In genomic region chr12:110845131-110845880, GRCm38 (mm10) we compare ENCODE assay signal across 7 mouse cellular contexts. TPM values are rescaled to one million over a fixed set of nuclear protein-coding genes. Genes with fewer than 3 reads are reported as not detected.
DNase-seq lines count a peak whose midpoint lies in the region; ATAC-seq and TF ChIP-seq lines count a peak whose summit lies in the region.

No protein-coding gene starts in this region.

- H3K9me3 ChIP-seq in embryonic facial prominence, embryonic 14.5 days (ENCODE audit: control insufficient read depth, low read length): no peaks in the 10 kb centered on the region
- H3K9me3 ChIP-seq in limb, embryonic 14.5 days (ENCODE audit: control insufficient read depth, low read length): no peaks in the 10 kb centered on the region
- no peaks in the 10 kb centered on the region for H3K9me3 ChIP-seq in midbrain, postnatal 0 days (ENCODE audit: low read length)

- peak; percentile 95 for DNase-seq in adrenal gland, postnatal 36 days
- DNase-seq in embryonic facial prominence, embryonic 14.5 days (ENCODE audit: low spot score): peak; percentile 95
- DNase-seq in heart, adult 2 months: peak; percentile 93 to 95
- peak; percentile 97 for DNase-seq in kidney, adult 9 months
- peak; percentile 94 for DNase-seq in limb, embryonic 14.5 days (ENCODE audit: low spot score)
- DNase-seq in midbrain, postnatal 0 days (ENCODE audit: low spot score): peak; percentile 87
- peak; percentile 75 to 77 for DNase-seq in spleen, postnatal 14 days (ENCODE audit: low spot score in 2 of 2)

- under 1% methylated on average over 36 of the region's 36 CpGs for WGBS in embryonic facial prominence, embryonic 14.5 days
- under 1% methylated on average over 36 of the region's 36 CpGs for whole genome bisulfite sequencing in heart, adult 2 months
- 1% methylated on average over 36 of the region's 36 CpGs for WGBS in limb, embryonic 14.5 days
- under 1% methylated on average over 36 of the region's 36 CpGs for WGBS in midbrain, postnatal 0 days

- peak; percentile 89 for TF ChIP-seq EP300 in heart, adult 2 months (IDR thresholded peaks at IDR 0.05; ENCODE audit: insufficient read depth, low read depth, low read length)

- intact Hi-C loops in heart, adult 2 months (cut with DNase I): no loop called here

- peak overlapping the region; percentile 64 for H3K9ac ChIP-seq in embryonic facial prominence, embryonic 14.5 days (ENCODE audit: low read depth, low read length)
- peak overlapping the region; percentile 68 for H3K9ac ChIP-seq in heart, adult 2 months (ENCODE audit: low read depth, low read length)
- H3K9ac ChIP-seq in limb, embryonic 14.5 days (ENCODE audit: low read depth, low read length, severe bottlenecking): peak overlapping the region; percentile 25
- 0 out of 2 replicates have a peak overlapping the region, but pooled peaks have one; percentile 19 for H3K9ac ChIP-seq in midbrain, postnatal 0 days (replicated peaks; ENCODE audit: low read length, poor library complexity, severe bottlenecking)

- peak overlapping the region; percentile 74 for H3K4me2 ChIP-seq in embryonic facial prominence, embryonic 14.5 days (ENCODE audit: low read depth, low read length)
- H3K4me2 ChIP-seq in limb, embryonic 14.5 days (replicated peaks; ENCODE audit: low read depth, low read length, severe bottlenecking): peak overlapping the region; percentile 58
- H3K4me2 ChIP-seq in midbrain, postnatal 0 days (ENCODE audit: low read depth, low read length, poor library complexity, severe bottlenecking): peak overlapping the region; percentile 43

- H3K27ac ChIP-seq in embryonic facial prominence, embryonic 14.5 days (replicated peaks; ENCODE audit: low read depth, low read length): peak overlapping the region; percentile 53
- peak overlapping the region; percentile 69 for H3K27ac ChIP-seq in heart, adult 2 months
- H3K27ac ChIP-seq in limb, embryonic 14.5 days (replicated peaks; ENCODE audit: low read depth, low read length): no peak overlapping the region
- H3K27ac ChIP-seq in midbrain, postnatal 0 days (ENCODE audit: low read depth, low read length): no peak overlapping the region; the same call in 1 of the 2 replicates

- H3K4me1 ChIP-seq in embryonic facial prominence, embryonic 14.5 days (ENCODE audit: control insufficient read depth, insufficient read depth, low read length): 0 out of 2 replicates have a peak, but pooled peaks cover 3% of the 10 kb centered on the region
- peaks cover 4% of the 10 kb centered on the region; the same call in 1 of the 2 replicates for H3K4me1 ChIP-seq in heart, adult 2 months (ENCODE audit: control insufficient read depth, insufficient read depth, low read length)
- peaks cover 8% of the 10 kb centered on the region; the same call in 1 of the 2 replicates for H3K4me1 ChIP-seq in limb, embryonic 14.5 days (ENCODE audit: control insufficient read depth, insufficient read depth, low read length)
- H3K4me1 ChIP-seq in midbrain, postnatal 0 days (ENCODE audit: insufficient read depth, low read length): 0 out of 2 replicates have a peak, but pooled peaks cover 3% of the 10 kb centered on the region

- H3K27me3 ChIP-seq in embryonic facial prominence, embryonic 14.5 days (replicated peaks; ENCODE audit: control insufficient read depth, insufficient read depth, low read length): 0 out of 2 replicates have a peak, but pooled peaks cover 5% of the 10 kb centered on the region
- H3K27me3 ChIP-seq in heart, adult 2 months (ENCODE audit: control insufficient read depth, insufficient read depth, low read length): no peaks in the 10 kb centered on the region
- H3K27me3 ChIP-seq in limb, embryonic 14.5 days (ENCODE audit: control insufficient read depth, insufficient read depth, low read length): peaks cover 5% of the 10 kb centered on the region; the same call in 1 of the 2 replicates
- H3K27me3 ChIP-seq in midbrain, postnatal 0 days (ENCODE audit: insufficient read depth, low read length): peaks cover 20% of the 10 kb centered on the region; the same call in 1 of the 2 replicates

- no peak for TF ChIP-seq CTCF in heart, adult 2 months (IDR thresholded peaks at IDR 0.05)
- no peak for TF ChIP-seq CTCF in midbrain, postnatal 0 days (IDR thresholded peaks at IDR 0.05)

- peak; percentile 66; the same call in 1 of the 2 replicates for TF ChIP-seq POLR2A in heart, adult 2 months (IDR thresholded peaks at IDR 0.05; ENCODE audit: insufficient read depth, low read depth, low read length)
- no peak for TF ChIP-seq POLR2A in limb, embryonic 14.5 days (IDR thresholded peaks at IDR 0.05; ENCODE audit: borderline replicate concordance, extremely low read depth, insufficient read depth, insufficient read length)

- H3K4me3 ChIP-seq in embryonic facial prominence, embryonic 14.5 days (ENCODE audit: low read depth, low read length): peak overlapping the region; percentile 49
- peak overlapping the region; percentile 60 for H3K4me3 ChIP-seq in heart, adult 2 months
- H3K4me3 ChIP-seq in limb, embryonic 14.5 days (replicated peaks; ENCODE audit: low read length): peak overlapping the region; percentile 39
- peak overlapping the region; percentile 32 for H3K4me3 ChIP-seq in midbrain, postnatal 0 days (ENCODE audit: low read depth, low read length)

- peak; percentile 88 for ATAC-seq in embryonic facial prominence, embryonic 14.5 days (ENCODE audit: low read depth)
- ATAC-seq in limb, embryonic 14.5 days (ENCODE audit: low FRiP score, low read depth): peak; percentile 77
- ATAC-seq in midbrain, postnatal 0 days (ENCODE audit: low FRiP score): peak; percentile 59

- H3K36me3 ChIP-seq in embryonic facial prominence, embryonic 14.5 days (ENCODE audit: control insufficient read depth, insufficient read depth, low read length): no peaks in the 10 kb centered on the region
- no peaks in the 10 kb centered on the region for H3K36me3 ChIP-seq in heart, adult 2 months (ENCODE audit: control insufficient read depth, insufficient read depth, low read length)
- no peaks in the 10 kb centered on the region for H3K36me3 ChIP-seq in limb, embryonic 14.5 days (ENCODE audit: control insufficient read depth, insufficient read depth, low read length)
- H3K36me3 ChIP-seq in midbrain, postnatal 0 days (ENCODE audit: insufficient read depth, low read length): no peaks in the 10 kb centered on the region

- H3K79me2 ChIP-seq in heart, adult 2 months (replicated peaks; ENCODE audit: control insufficient read depth, insufficient read depth, low read length): no peaks in the 10 kb centered on the region

RNA-seq across cellular contexts. Expression of gene Mok, which starts 4.6 kb away (rescaled TPM):
- total RNA-seq in adrenal gland, postnatal 36 days (2021): 1 to 10 TPM; 1.2 to 1.6 TPM
- polyA plus RNA-seq in embryonic facial prominence, embryonic 14.5 days (2014; fragmentation: Nextera tagmentation; extraction: Ambion mirVana): 5.3 and 6.1 TPM in 2 replicates
- total RNA-seq in heart, adult 2 months (2021): under 1 TPM; 0.36 to 0.86 TPM
- polyA plus RNA-seq in heart, adult 2 months (2012; rRNA removed): 0.82 and 1.1 TPM in 2 replicates
- 5.4 and 5.6 TPM in 2 replicates for polyA plus RNA-seq in limb, embryonic 14.5 days (2012; rRNA removed)
- polyA plus RNA-seq in limb, embryonic 14.5 days (2014; fragmentation: Nextera tagmentation; extraction: Ambion mirVana): 4.5 and 5.8 TPM in 2 replicates
- total RNA-seq in midbrain, postnatal 0 days (2014; rRNA removed): 10.7 and 23.7 TPM in 2 replicates
- 17.0 and 18.9 TPM in 2 replicates for polyA plus RNA-seq in midbrain, postnatal 0 days (2015; fragmentation: Nextera tagmentation; extraction: Ambion mirVana)

RNA-seq across cellular contexts. Expression of gene Zfp839, which starts 4.7 kb away (rescaled TPM):
- total RNA-seq in adrenal gland, postnatal 36 days (2021): 10 to 100 TPM; 10.9 to 12.2 TPM
- 2.4 and 4.1 TPM in 2 replicates for polyA plus RNA-seq in embryonic facial prominence, embryonic 14.5 days (2014; fragmentation: Nextera tagmentation; extraction: Ambion mirVana)
- total RNA-seq in heart, adult 2 months (2021): 10 to 100 TPM in 1 of 2 experiments, 1 to 10 TPM in 1; 9.1 to 10.3 TPM
- polyA plus RNA-seq in heart, adult 2 months (2012; rRNA removed): 4.8 and 8.2 TPM in 2 replicates
- 8.7 and 10.0 TPM in 2 replicates for polyA plus RNA-seq in limb, embryonic 14.5 days (2012; rRNA removed)
- 3.9 and 4.8 TPM in 2 replicates for polyA plus RNA-seq in limb, embryonic 14.5 days (2014; fragmentation: Nextera tagmentation; extraction: Ambion mirVana)
- 4.5 and 5.4 TPM in 2 replicates for total RNA-seq in midbrain, postnatal 0 days (2014; rRNA removed)
- 1.7 and 1.9 TPM in 2 replicates for polyA plus RNA-seq in midbrain, postnatal 0 days (2015; fragmentation: Nextera tagmentation; extraction: Ambion mirVana)

RNA-seq across cellular contexts. Expression of gene Cinp, which starts 43.6 kb away (rescaled TPM):
- 10 to 100 TPM; 41.2 to 42.2 TPM for total RNA-seq in adrenal gland, postnatal 36 days (2021)
- polyA plus RNA-seq in embryonic facial prominence, embryonic 14.5 days (2014; fragmentation: Nextera tagmentation; extraction: Ambion mirVana): 74.7 and 75.0 TPM in 2 replicates
- total RNA-seq in heart, adult 2 months (2021): 10 to 100 TPM; 27.3 to 31.1 TPM
- polyA plus RNA-seq in heart, adult 2 months (2012; rRNA removed): 27.1 and 30.1 TPM in 2 replicates
- polyA plus RNA-seq in limb, embryonic 14.5 days (2012; rRNA removed): 74.0 and 74.8 TPM in 2 replicates
- 73.4 and 77.6 TPM in 2 replicates for polyA plus RNA-seq in limb, embryonic 14.5 days (2014; fragmentation: Nextera tagmentation; extraction: Ambion mirVana)
- total RNA-seq in midbrain, postnatal 0 days (2014; rRNA removed): 105 and 153 TPM in 2 replicates
- 91.3 and 99.0 TPM in 2 replicates for polyA plus RNA-seq in midbrain, postnatal 0 days (2015; fragmentation: Nextera tagmentation; extraction: Ambion mirVana)

RNA-seq across cellular contexts. Expression of gene Tecpr2, which starts 43.8 kb away (rescaled TPM):
- 10 to 100 TPM in 1 of 2 experiments, 1 to 10 TPM in 1; 9.6 to 10.3 TPM for total RNA-seq in adrenal gland, postnatal 36 days (2021)
- 4.3 TPM in 2 replicates for polyA plus RNA-seq in embryonic facial prominence, embryonic 14.5 days (2014; fragmentation: Nextera tagmentation; extraction: Ambion mirVana)
- 1 to 10 TPM; 5.1 to 5.2 TPM for total RNA-seq in heart, adult 2 months (2021)
- polyA plus RNA-seq in heart, adult 2 months (2012; rRNA removed): 3.6 and 5.9 TPM in 2 replicates
- polyA plus RNA-seq in limb, embryonic 14.5 days (2012; rRNA removed): 10.1 and 11.4 TPM in 2 replicates
- 3.8 and 4.4 TPM in 2 replicates for polyA plus RNA-seq in limb, embryonic 14.5 days (2014; fragmentation: Nextera tagmentation; extraction: Ambion mirVana)
- 22.9 and 23.6 TPM in 2 replicates for total RNA-seq in midbrain, postnatal 0 days (2014; rRNA removed)
- polyA plus RNA-seq in midbrain, postnatal 0 days (2015; fragmentation: Nextera tagmentation; extraction: Ambion mirVana): 4.8 and 4.9 TPM in 2 replicates

Comparison
In these comparisons a context has a peak if more than half of its experiments do, and no peak if none do; other contexts are left out.
1. H3K27ac ChIP-seq: peak in embryonic facial prominence, embryonic 14.5 days (single experiment) and heart, adult 2 months (single experiment); none in limb, embryonic 14.5 days (single experiment) and midbrain, postnatal 0 days (single experiment).
2. Peak in every context shown above with its lines, with median percentiles within 50 percentile points of each other: DNase-seq, ATAC-seq, H3K4me2 ChIP-seq, H3K4me3 ChIP-seq and H3K9ac ChIP-seq.